Mouse (Mus musculus) urinary bladder, postnatal 4 days (tissue): ENCODE measurements around the gene Cav3.

ENCODE experiments used
- DNase-seq, 2 experiments: peaks; one replicate each; pipeline ENCODE4 v3.0.0; 2021 to 2022; ENCODE audit warnings: low spot score in 2 of 2

Gene Cav3

DNA sequence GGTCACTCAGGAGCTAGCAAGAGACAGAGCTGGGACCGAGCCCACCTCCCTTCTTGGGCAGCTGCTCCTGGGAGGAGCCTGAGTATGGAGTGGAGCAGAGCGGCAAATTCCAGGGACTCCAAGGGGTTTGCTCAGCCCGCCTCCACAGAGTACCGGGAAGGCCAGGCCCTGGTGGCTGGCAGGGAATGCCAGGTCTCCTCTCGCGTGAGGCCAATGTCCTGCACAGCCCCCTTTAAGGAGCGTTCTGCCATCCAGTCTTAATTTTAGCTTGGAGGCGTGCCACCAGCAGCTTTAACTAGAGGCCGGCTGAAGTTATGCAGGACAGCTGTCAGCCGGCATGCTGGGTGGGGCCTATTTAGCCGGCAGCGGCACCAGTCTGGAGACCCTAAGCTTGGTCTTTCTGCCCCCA is at the start of gene Cav3:
Gene Cav3, plus strand, starts transcription at position 165 of the 409 bp plus-strand sequence.
- peak in 1 of 2 experiments; percentile 32 for DNase-seq

DNA sequence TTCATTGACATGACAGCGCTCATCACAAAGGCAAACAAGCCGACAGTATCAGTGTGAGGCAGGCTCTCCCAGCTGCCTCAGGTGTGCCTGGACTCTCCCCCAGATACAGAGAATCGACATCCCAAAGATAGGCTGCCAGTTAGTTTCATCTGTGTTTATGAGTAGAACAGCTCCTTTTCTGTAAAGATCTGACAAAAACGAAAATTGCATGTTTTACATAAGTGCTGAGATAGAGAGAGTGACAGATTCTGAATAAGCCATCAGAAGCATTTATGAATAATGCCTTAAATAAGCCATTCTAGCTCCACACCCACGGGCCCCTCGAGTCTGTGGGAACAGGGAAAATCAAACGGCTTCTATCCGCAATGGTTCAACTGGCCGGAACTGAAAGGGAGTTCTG is 40.0 kb upstream of the Cav3 start:
- no peak for DNase-seq

- no peak for DNase-seq
These were observed 38.4 kb upstream of the Cav3 start for GRCm38 (mm10) chr6:112420883-112421282.

- no peak for DNase-seq
These were observed 35.4 kb upstream of the Cav3 start for GRCm38 (mm10) chr6:112423746-112424501.

- no peak for DNase-seq
These were observed 33.1 kb upstream of the Cav3 start for GRCm38 (mm10) chr6:112426018-112426732.

DNA sequence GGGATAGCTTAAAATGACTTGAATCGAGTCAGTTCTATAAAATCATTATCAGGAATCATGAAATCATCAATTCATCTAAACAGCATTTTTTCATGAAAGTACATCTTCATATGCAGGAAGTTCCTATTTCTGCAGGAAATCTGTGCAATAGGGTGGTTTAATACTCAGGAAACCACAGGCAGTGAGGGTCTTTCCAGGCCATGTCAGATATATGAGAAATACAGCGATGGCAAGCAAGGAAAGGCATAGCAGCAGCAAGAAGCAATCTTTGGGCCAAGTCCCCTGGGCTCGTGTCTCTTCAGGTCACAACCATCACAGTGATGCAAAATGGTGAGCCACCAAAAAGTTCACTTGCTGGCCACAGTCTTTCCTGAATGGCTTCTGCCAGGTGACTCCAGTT is 13.6 kb upstream of the Cav3 start:
- DNase-seq: no peak

GRCm38 (mm10) chr6:112461459-112461858 is 2.2 kb downstream of the Cav3 start:
- DNase-seq: no peak

- no peak for DNase-seq
These were observed 4.0 kb downstream of the Cav3 start for GRCm38 (mm10) chr6:112463331-112463730.

DNA sequence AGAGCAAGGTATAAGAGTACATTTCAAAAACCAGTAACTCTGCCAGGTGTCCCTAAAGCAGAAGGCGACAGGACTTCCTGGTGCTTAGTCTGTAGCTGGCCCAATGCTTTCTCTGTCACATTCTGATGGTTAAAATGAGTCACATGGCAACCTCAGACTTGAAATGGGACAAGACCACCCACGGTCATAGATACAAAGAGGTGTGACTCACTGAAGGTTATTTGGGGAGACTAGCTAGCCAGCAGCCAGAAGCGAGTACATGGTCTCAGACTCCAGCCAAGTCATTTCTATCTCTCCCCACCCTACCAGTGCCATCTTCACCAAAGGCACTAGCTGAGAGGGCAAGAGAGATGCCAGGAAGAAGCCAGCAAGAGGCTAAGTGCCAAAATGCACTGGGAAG is 6.1 kb downstream of the Cav3 start:
- no peak for DNase-seq

- DNase-seq: no peak
These were observed 6.7 kb downstream of the Cav3 start for GRCm38 (mm10) chr6:112466001-112466400.

DNA sequence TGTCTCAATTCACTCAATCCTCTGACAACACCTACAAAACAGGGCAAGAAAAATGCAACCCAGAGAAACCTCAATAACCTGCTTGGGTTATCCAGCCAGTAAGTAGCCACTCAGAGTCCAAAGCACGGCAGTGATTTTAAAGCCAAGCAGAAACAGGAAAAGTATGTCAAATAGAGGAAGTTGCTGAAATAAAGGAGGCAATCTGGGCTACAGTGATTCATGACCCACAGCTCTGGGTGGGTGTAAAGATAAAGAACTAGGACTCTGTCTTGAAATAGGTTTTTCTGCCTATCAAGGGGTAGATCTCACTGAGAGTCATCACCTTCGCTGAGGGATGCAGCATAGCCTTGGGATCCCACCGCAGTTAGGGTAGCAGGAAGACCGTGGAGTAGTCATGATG is 12.3 kb downstream of the Cav3 start:
- DNase-seq: no peak

DNA sequence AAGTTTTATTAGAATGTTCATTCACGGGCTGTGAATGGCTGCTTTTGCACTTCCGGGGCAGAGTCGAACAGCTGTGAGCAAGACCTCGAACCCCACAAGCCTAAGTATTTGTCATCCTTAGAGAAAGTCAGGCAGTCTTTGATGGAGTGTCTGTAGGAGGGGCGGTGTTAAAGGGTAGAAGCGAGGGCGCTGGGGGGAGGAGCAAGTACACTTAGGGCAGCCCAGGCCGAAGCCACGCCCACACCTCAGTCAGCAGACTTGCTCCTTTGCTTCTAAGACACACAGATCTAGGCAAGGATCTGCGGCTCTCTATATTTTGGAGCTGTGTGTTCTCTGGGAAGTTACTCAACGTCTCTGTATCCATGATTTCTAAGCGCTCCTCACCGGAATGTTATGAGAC is 20.6 kb downstream of the Cav3 start:
- no peak for DNase-seq

DNA sequence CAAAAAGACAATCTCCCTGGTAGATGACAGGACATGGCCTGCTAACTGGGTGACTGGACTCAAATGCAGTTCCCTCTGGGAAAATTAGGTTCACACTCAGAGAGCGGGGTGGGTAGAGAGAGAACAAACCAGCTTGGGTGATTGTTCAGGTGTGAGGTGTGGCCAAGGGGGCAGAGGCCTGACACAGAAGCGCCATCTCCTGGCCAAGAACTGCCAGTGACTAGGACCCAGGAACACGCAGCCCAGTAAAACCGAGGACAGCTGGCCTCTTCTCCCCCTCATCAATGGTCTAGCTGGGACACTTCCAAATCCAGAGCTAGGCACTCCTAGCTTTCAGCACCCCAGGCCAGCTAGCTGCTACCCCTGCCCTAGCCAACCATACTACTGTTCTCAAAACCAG is 25.0 kb downstream of the Cav3 start:
- DNase-seq: no peak

GRCm38 (mm10) chr6:112487993-112488392 is 28.7 kb downstream of the Cav3 start:
- no peak for DNase-seq

- DNase-seq: no peak
These were observed 29.5 kb downstream of the Cav3 start for GRCm38 (mm10) chr6:112488821-112489180.

- DNase-seq: no peak
These were observed 30.0 kb downstream of the Cav3 start for GRCm38 (mm10) chr6:112489181-112489909.

GRCm38 (mm10) chr6:112489910-112490559 is 30.7 kb downstream of the Cav3 start, which contains the start of gene Oxtr:
Gene Oxtr, minus strand, starts transcription at chr6:112489943.
- no peak for DNase-seq

DNA sequence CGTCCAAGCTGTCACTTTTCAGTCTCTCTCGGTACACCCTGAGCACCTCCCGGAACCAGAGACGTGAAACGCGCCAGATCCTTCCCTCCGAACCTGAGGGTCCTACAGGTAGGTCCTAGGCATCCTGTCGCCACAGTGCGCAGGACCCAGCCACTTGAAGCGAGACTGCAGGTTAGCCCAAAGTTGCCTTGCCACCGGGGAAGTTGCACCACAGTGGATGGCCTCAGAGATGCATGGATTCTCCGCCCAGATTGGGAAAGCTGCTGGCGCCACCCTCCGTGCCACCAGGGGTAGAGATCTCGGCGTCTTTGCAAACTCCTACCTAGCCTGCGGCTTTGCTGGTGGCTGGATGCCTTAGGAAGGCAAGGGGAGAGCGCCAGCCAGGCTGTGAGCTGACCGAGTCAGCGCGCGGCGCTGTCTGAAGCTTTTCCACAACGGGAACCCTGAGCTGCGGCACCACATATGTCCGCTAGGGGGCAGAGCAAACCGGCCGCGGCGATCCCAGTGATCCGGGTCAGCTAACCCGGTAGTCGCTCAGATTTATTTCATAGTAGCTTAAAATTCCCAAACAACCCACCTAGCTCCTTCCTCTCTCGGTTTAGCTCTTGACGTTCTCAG is 31.4 kb downstream of the Cav3 start:
- DNase-seq: peak; percentile 71 to 93

DNA sequence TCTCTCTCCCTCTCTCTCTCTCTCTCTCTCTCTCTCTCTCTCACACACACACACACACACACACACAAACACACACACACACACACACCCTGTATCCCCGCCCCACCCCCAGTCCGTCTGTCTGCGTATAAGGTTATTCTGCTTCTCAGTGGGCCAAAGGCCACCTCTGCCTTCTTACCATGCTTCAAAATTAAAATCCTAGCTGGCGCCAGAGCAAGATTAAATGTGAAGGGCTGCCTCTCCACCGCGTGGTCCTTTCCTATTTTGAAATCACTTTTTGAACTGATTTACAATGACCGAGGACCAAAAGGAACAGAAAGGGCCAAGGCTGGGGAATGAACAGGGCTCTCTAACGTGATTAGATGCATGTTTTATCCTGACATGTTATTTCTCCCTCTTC is 32.2 kb downstream of the Cav3 start:
- peak in 1 of 2 experiments; percentile 38 for DNase-seq

- DNase-seq: peak in 1 of 2 experiments; percentile 48
These were observed 33.4 kb downstream of the Cav3 start for GRCm38 (mm10) chr6:112492656-112493055.

DNA sequence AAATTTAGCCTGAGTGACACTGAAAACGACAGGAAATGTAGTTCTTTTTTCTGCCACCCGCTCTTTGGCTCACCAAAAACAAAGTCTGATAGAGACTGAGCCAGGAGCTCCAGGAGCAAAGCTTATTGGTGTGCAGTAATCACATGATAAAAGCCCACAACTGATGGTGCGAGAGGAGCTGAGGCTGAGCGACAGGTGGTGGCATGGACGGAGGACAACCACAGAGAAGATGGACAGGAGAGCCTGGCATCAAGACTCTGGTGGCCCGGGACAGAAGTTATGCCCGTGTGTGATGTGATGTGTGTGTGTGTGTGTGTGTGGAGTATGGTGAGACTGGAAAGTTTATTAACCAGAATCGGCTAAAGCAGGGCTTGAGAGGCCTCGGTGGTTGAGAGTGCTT is 34.1 kb downstream of the Cav3 start:
- DNase-seq: peak in 1 of 2 experiments; percentile 23
